Mouse (Mus musculus) ovary, postnatal 10 days (tissue): ENCODE results near the gene Olfr441.
"Not testable (repeated sequence)": the region's sequence is repeated elsewhere in the genome, so short reads cannot be mapped to it uniquely, and the experiment has no call there.

Source experiments
- DNase-seq: peaks from one replicate; pipeline ENCODE4 v3.0.0; 2022; ENCODE audit warnings: low spot score

Olfr441 gene

GRCm38 (mm10) chr6:43106069-43106468 lies at the start of gene Olfr441:
Olfr441 (plus strand) TSS chr6:43106369.
- DNase-seq, result not testable (repeated sequence)

- no peak for DNase-seq
These were observed 27.4 kb upstream of the Olfr441 start for GRCm38 (mm10) chr6:43078750-43079149.

GRCm38 (mm10) chr6:43081405-43081804 lies 24.8 kb upstream of the Olfr441 start:
- not testable (repeated sequence) for DNase-seq

- DNase-seq, result not testable (repeated sequence)
These were observed 40.1 kb downstream of the Olfr441 start, which contains the start of gene Olfr237-ps1 for GRCm38 (mm10) chr6:43146267-43146666. Olfr237-ps1 (plus strand) TSS chr6:43146567.

- DNase-seq, result no peak
These were observed 53.3 kb downstream of the Olfr441 start for GRCm38 (mm10) chr6:43159502-43159901.

- no peak for DNase-seq
These were observed 56.8 kb downstream of the Olfr441 start, which contains the start of gene Olfr437 for GRCm38 (mm10) chr6:43162982-43163381. Olfr437 (plus strand) TSS chr6:43163282.

- no peak for DNase-seq
These were observed 61.1 kb downstream of the Olfr441 start for GRCm38 (mm10) chr6:43167246-43167645.
